Mouse (Mus musculus) G1E (cell line): ENCODE measurements around the gene Tom1.

Source experiments
- CTCF ChIP-seq: IDR thresholded peaks from 2 replicates; pipeline ENCODE4 v1.5.1; 2012; ENCODE audit warnings: low read depth, low read length, inconsistent platforms, mixed read lengths
- GATA1 ChIP-seq: IDR thresholded peaks from 2 replicates; pipeline ENCODE4 v1.6.1; 2012; ENCODE audit warnings: borderline replicate concordance, low read length, inconsistent platforms, mixed read lengths
- GATA2 ChIP-seq: IDR thresholded peaks from 2 replicates; pipeline ENCODE4 v1.6.1; 2012; ENCODE audit warnings: low read depth, low read length, inconsistent platforms, borderline replicate concordance

DNA sequence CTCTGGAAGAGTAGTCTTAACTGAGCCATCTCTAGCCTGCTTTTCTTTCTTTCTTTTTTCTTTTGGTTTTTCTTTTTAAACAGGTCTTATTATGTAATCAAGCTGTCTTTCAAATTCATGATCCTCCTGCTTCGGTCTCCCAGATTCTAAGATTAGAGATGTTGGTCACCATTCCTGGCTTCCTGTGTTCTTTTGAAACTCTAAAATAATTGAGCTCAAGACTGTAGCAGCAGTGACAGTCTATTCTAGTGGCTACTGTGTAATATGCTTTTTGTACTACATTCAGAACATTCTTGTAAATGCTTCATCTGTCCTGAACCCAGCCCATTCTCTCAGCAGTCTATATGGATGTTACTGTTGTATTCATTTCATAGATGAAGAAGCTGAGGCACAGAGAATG, 85.0 kb downstream of the Tom1 start:
- TF ChIP-seq CTCF (no peak), GATA1 (no peak), GATA2 (no peak)
